Mouse (Mus musculus) neutrophil, adult 5-6 weeks (primary cell): ENCODE measurements around the gene Cd68. TPM values are rescaled to one million over a fixed set of nuclear protein-coding genes. Genes with fewer than 3 reads are reported as not detected.
A peak's percentile ranks its signal among the peaks of the same experiment; 100 is the strongest.
"Not testable (repeated sequence)": the region's sequence is repeated elsewhere in the genome, so short reads cannot be mapped to it uniquely, and the experiment has no call there.

Source experiments
- ATAC-seq: fragments of 151-379, 151-347 bp; 2 replicates; pipeline ENCODE4 v1.8.0; 2017; ENCODE audit warnings: mild to moderate bottlenecking, moderate TSS enrichment; ENCODE audit not compliant: insufficient number of reproducible peaks, poor library complexity, low FRiP score, severe bottlenecking; ENCODE audit errors: extremely low read depth
- total RNA-seq: library from RNA; stranded (forward); fragments of 200-1000 nt; gene quantifications from 2 replicates; pipeline ENCODE4 v1.2.3, GENCODE M21; 2017

The Cd68 gene
- total RNA-seq, result 82.6 and 91.5 TPM in 2 replicates

DNA sequence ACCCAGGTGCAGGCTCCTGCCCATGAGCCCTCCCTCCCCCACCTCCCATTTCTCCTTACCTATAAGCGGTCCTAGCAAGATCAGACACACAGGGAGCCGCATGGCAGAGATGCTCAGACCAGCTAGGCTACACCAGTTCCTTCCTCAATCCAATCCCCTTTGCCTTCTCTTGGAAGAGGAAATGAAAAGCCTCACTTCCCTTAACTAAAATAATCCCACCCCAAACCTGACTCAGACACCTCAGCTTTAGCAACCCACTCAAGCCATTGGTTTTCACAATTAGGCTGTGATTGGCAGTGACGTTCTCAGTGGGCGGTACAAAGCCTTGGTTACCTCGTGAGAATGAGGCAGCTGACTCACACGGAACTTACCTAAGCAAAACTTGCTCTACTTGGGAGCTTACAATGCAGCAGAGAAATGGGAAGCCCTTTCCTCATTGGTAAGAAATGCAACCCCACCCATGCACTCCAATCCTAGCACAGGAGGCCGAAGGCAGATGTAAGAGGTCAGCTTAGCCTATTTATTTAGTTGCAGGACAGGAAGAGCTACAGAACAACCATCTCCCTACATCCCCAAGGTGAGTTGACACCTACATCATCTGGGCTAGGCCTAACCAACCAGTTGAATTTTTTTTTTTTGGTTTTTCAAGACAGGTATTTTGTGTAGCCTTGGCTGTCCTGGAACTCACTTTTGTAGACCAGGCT lies at the start of gene Cd68:
TSS of gene Cd68 (minus strand) at position 193 of the 704 bp plus-strand sequence.
- ATAC-seq, result peak; percentile 76

DNA sequence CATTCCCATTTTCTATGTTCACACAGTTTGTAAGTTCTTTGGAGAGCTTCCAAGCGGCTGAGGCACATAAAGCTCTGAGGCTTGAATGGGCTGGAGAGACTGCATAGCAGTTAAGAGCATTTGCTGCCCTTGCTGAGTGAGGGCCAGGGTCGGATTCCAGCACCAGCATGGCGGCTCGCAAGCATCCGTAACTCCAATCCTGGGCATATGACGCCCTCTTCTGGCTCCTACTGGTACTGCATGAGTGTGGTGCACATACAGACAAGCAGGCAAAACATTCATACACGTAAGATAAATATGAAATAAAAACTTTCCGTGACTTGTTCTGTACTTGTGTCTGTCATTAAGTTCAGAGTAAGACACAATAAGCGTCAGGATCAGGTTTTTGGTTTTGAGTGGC lies 49.5 kb upstream of the Cd68 start:
- no peak for ATAC-seq

GRCm38 (mm10) chr11:69714636-69715329 lies 48.8 kb upstream of the Cd68 start:
- ATAC-seq, result no peak

DNA sequence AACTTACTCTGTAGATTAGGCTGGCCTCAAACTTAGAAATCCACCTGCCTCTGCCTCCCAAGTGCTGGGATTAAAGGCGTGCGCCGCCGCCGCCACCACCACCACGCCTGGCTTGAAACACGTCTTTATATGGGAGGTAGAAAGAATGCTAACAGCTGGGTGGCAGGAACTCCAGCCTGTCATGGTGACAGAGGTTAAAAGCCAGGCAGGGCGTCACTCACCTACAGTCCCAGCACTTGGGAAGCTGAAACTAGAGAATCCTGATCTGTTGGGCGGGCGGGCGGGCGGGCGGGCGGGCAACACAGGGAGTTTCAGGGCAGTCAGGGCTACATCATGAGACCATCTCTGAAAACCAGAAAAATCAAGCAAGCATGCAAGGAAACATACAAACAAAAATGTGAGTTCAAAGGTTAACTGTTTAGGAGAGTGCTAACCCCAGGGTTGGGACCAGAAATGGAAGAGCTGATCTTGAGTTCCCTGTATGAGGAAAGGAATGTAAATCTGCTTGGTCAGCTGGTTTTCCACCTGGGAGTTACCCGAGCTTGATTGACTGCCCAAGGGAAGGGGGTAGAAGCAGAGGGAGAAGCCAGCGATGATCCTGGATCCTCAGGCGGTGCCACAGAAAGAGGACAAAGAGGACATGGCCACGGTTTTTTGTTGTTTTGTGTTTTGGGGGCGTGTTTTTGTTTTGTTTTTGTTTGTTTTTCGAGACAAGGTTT lies 47.2 kb upstream of the Cd68 start:
- no peak for ATAC-seq

DNA sequence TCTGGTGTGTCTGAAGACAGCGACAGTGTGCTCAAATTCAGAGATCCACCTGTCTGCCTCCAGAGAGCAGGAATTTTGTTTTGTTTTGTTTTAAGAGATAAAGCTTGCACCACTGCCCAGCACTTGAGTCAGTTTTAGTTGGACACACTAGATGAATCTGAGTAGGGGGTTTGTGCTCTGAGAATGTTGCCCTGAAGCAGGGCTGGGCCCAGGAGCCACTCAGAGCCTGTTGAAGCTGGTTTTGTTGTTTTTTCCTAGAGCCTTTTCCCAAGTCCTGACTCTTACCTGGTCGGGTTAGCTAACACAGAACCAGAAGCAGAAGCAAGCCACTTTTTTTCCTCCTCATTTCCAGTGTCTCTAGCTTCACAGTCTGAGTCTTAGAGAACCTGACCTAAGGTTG lies 45.1 kb upstream of the Cd68 start:
- no peak for ATAC-seq

GRCm38 (mm10) chr11:69710470-69710869 lies 44.5 kb upstream of the Cd68 start:
- no peak for ATAC-seq

DNA sequence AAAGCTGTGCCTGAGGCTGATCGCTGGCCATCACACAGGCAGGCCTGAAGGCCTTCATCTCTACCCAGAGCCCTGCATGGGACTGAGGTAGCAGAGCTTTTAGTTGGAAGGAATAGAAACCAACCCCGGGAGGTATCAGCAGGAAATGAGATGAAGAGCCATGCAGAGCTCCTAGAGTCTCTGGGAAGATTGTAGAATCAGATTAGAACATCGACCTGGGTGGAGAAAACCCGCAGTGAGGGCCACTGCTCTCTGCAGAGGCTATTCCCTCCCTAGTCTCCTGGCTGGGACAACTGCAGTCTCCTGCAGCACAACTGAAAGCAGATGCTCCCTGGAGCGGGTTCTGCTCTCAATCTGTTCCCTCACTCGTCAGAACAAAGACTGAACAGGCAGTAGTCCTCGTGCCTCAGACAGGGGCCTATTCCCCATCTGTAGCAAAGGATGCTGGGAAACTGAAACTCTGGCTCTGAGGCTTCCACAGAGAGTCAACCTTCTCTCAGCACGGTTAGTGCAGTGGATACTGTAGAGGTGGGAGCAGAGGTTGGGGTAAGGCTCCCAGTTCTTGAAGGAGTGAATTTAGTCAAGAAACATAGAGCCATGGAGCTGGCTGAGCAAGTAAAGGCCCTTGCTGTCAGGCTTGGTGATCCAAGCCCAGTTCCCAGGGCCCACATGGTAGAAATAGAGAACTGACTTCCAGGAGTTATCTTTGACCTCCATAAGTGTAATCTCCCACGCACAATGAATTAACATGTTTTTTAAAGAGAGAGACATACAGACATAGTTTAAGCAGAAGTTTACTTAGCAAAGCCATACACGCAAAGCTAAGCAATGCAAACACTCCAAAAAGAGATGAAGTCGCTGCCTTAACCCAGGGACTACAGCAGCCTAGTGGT lies 43.8 kb upstream of the Cd68 start:
- no peak for ATAC-seq

GRCm38 (mm10) chr11:69708614-69709265 lies 42.8 kb upstream of the Cd68 start:
- ATAC-seq, result no peak

GRCm38 (mm10) chr11:69707873-69708381 lies 42.0 kb upstream of the Cd68 start:
- ATAC-seq, result no peak

DNA sequence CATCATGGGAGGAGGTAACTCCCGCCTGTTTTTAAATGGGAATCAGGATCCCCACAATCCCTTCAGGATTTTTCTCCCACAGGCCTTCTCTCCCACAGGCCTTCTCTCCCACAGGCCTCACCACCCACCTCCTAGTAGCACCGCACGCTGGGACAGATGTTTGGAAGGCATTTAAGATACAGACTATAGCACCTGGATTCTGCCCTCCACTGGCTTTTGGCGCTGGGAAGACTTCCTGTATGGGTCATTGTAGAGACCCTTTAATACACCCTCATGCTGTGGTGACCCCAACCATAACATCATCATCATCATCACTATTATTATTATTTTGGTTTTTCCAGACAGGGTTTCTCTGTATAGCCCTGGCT lies 41.5 kb upstream of the Cd68 start:
- no peak for ATAC-seq

- ATAC-seq, result no peak
Observed at GRCm38 (mm10) chr11:69706775-69707479, 41.0 kb upstream of the Cd68 start.

GRCm38 (mm10) chr11:69704613-69705010 lies 38.7 kb upstream of the Cd68 start:
- no peak for ATAC-seq

DNA sequence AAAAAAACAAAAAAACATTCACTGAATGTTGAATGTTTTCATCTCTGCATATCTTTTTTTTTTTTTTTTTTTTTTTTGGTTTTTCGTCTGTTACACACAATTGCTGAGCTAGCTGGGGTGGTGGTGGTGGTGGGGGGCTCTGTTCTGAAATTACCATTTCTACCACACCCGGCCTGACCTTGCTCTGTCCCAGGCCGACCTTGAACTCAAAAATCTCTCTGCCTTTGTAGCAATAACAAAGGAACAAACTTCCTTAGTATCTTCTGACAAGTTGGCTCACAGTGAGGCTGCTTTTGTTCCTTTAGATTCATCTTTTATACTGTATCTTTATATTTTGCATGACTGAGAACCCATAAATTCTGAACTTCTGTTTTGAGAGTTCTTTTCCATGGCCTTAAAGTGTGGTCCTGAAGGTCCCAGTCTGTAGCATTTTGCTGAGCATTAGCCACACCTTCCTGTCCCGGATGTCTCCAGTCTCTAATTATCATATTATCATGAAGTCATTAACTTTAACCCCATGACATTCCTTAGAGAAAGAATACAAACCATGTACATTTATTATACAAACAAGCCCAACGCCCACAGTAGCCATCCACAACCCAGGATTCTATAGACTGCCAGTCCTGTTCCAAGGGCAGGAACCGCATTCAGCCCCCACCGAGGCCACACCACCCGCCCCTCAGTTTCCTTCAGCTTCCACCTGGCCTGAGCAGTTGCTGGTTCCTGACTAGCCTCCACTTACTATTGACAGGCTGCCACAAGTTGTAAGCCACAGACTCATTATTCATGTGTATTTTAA lies 38.1 kb upstream of the Cd68 start:
- ATAC-seq, result no peak

DNA sequence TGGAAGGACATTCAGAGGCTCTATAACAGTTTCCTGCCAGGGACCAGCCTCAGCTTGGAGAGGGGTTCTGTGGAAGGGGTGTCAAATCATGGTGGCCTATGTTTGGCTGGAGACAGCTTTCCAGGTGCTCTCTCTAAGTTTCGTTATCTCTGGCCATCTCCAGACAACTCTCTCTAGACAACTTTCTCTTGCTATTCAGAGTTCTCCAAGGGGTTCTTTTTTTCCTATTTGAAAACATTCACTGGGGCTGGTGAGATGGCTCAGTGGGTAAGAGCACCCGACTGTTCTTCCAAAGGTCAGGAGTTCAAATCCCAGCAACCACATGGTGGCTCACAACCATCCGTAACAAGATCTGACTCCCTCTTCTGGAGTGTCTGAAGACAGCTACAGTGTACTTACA lies 37.4 kb upstream of the Cd68 start:
- not testable (repeated sequence) for ATAC-seq

DNA sequence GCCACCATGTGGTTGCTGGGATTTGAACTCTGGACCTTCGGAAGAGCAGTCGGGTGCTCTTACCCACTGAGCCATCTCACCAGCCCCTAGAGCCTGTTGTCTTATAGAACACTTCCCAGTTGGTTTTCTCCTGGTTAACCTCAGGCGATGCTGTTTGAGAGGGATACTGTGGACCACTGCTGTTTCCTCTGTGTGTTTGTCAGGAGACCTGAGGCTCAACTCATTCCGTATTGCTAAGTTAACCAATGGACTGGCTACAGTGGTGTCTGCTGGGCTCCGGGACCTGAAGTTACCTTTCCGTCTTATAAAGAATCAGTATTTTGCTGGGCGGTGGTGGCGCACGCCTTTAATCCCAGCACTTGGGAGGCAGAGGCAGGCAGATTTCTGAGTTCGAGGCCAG lies 36.9 kb upstream of the Cd68 start:
- ATAC-seq, result not testable (repeated sequence)

- ATAC-seq, result no peak
Observed at GRCm38 (mm10) chr11:69699595-69699994, 33.6 kb upstream of the Cd68 start.

GRCm38 (mm10) chr11:69698574-69698973 lies 32.6 kb upstream of the Cd68 start:
- no peak for ATAC-seq
